Mouse (Mus musculus) kidney, postnatal 36 days (tissue): Measurements from ENCODE around the gene Aldh3b1.
A peak's percentile ranks its signal among the peaks of the same experiment; 100 is the strongest.

Experiments
- DNase-seq, 2 experiments: peaks; one replicate each; pipeline ENCODE4 v3.0.0; 2021 to 2022; ENCODE audit warnings: mixed read lengths in 2 of 2

The Aldh3b1 gene

DNA sequence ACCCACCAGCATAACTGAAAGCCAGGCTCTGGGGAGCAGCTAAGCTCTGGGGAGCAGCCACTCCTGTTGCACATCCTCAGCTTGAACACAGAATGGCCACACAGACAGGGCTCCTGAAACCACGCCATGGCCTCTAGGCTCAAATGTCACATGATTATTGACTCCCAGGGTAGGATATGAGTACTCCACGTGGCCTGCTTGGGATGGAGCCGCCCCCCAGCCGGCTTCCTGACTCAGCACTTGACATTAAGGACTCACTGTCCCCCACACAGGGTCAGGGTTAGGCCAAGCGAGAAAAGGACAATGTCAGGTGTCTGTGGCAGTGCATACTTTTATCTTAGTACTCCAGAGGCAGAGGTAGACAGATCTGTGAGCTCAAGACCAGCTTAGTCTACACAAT lies 19.4 kb downstream of the Aldh3b1 start:
- peak in 1 of 2 experiments; percentile 33 for DNase-seq

DNA sequence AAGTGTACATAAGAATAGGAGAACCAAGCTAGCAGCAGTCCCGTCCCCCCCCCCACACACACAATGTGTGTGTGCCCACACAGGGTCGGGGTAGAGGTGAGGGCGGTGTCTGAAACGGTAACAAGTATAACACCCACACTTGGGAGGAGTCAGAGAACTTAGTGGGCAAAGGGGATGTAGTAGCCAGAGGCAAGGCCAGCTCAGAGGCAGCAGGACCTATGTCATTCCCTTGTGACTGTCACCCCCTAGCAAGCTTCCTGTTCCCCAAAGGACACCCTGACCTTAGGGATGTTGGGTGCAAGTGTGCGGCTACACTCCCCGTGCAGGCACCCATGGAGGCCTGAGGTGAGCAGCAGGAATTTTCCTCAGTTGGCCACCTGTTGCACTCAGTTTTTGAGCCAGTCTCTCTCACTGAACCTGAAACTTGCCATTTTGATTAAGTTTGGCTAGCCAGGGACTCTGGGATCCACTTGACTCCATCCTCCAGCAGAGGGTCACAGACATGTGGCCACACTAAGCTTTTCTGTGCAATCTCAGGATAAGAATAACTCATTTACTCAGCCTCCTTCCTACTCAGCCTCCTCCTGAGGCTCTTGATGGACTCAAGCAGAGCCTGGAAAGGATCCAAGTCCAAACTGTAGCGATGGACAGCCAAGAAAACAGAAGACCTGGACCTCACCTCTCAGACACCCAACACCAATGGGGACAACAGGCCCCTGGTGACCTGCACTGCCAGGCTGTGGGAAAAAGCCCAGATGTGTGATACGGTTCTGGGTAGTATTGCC lies 21.5 kb downstream of the Aldh3b1 start:
- DNase-seq, result no peak

- DNase-seq, result peak; percentile 92 to 93
These were observed 22.5 kb downstream of the Aldh3b1 start, which contains the start of gene Tcirg1 for GRCm38 (mm10) chr19:3906795-3907786. Gene Tcirg1 (minus strand): TSS chr19:3907133.

DNA sequence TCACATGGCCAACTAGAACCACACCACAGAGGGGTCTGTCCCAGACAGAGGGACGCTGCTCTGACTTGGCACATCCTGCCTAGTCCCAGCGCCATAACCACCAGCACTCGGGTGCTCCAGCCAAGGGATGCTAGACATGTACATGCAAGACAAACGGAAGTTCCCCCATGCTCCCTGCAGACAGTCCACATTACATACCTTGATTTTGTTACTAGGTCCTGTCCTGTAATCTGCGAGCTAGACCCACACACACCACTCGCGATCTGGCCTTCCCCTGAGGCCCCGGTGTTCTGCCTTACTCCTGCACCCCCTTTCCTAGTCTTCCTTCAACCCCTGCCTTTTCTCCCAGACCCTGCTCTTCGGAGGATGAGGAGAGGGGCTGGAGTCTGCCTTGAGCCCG lies 23.3 kb downstream of the Aldh3b1 start:
- no peak for DNase-seq

DNA sequence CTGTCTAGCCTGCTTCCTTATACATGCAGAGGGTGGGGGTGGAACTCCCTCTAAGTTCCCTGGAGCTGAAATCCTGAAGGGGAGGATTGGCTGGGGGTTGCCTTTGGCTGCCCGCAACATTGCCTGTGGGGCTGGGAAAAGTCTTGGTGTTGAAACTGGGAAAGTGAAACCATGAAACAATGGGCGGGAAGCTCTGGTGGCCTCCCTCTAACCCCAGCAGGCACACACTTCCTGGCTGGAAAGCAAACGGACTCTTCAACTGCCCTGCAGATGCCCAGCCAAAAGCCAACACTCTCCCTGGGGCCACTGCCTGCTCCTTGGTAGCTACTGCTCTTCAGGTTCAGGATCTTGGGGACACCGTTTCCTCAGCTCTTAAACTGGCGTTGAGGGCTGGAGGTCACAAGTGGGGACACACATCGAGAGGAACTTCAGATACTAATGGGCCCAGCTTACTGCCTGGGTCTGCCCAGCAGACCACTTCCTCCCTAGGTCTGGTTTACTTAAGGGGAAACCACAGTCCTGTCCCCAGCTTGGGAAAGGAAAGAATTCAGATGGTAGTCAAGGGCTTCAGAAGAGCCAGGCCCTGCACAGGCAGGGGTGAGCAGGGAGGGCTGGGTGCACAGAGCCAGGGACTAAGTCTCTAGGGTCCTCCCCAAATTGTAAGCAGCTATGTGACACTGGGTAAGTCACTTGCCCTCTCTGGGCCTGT lies 24.2 kb downstream of the Aldh3b1 start:
- DNase-seq, result peak; percentile 58 to 60

DNA sequence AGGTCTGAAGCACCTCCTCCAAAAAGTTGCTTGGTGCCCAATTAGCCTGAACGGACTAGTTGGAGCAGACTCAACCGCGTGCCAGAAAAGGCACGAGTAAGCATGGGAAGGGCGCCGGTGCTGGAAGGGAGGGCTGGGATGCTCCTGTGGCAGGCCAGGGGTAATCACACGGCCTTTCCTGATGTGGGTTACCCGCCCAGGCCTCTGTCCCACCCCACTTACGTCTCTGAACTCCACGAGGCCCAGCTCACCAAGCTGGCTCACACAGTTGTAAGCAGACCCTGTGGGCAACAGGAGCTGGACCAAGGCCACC lies 25.3 kb downstream of the Aldh3b1 start:
- no peak for DNase-seq

- no peak for DNase-seq
These were observed 25.8 kb downstream of the Aldh3b1 start for GRCm38 (mm10) chr19:3903648-3904362.

DNA sequence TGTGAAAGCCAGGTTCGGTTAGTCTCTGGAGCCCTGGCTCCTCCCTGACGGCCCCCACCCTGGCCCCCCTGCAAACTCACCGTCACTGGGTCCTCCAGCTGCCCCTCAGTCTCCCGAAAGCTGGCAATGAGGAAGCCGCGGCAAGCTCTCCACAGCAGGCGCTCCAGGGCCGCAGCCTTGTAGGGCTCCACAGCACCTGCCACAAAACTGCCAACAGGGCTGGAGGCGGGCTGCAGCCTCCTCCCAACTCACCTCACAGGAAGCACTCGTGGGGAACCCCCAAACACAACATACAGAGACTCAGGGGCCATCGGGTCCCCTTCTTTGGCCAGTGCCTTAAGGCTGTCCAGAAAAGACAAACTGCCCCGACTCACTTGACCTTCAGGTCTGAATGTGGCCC lies 26.6 kb downstream of the Aldh3b1 start:
- no peak for DNase-seq

GRCm38 (mm10) chr19:3899618-3900017 lies 30.0 kb downstream of the Aldh3b1 start:
- no peak for DNase-seq

- DNase-seq, result no peak
These were observed 30.7 kb downstream of the Aldh3b1 start for GRCm38 (mm10) chr19:3898952-3899351.

GRCm38 (mm10) chr19:3897557-3897956 lies 32.1 kb downstream of the Aldh3b1 start:
- DNase-seq, result no peak

DNA sequence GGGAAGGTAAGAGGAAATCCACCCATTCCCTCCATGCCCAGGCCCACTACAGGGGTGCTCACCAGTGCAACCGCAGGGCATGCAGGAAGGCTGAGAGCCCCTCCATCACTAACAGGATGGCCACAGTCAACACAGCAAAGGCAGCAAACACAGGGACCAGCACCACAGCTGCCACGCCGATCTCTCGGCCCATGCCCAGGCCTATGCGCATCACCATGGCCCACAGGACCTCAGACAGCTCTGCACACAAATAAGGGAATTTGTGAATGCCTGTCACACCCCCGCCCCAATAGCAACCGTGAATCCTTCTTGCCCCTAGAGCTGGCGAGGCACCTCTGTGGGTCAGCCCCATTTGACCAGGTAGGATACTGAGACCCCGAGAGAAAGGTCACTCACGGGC lies 33.4 kb downstream of the Aldh3b1 start:
- no peak for DNase-seq

DNA sequence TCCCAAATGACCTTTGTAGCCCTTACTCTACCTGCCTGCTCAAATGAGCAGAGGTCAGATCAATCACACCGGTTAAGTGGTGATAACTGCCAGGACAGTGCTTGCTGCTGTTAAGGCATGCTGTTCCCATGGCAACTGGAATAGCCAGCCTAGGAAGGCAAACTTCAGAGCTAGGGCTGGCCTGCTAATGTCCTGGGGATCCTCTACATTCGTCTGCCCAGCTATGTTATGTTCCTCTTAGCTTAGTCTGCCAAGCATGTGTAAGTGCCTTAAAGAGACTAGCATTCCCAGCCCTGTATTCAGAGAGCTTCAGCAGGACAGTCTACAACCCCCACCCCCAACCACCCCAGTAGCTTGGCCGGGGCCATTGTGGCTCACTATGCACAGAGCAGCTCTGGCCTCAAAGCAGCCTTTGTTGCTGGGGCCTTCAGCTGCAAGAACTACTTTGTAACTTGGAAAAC lies 34.4 kb downstream of the Aldh3b1 start:
- no peak for DNase-seq

DNA sequence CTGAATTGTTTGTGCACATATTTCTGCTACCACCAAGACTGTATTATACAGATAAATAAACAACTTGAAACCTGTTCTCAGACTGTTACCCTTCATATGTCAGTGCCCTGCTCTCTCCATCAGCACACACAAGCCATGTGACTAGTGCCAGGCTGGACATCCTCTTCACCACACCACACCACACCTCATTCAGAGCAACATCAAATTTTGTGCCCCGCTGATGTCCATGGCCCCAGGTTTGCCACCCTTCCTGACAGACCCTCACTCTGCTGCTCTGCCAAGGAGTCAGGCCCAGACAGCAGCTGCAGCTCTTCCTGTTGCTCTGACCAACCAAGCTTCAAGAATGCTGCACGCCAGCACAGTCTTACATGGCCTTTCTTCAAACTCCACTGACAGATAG lies 35.3 kb downstream of the Aldh3b1 start:
- DNase-seq, result no peak

GRCm38 (mm10) chr19:3893545-3894116 lies 36.0 kb downstream of the Aldh3b1 start:
- no peak for DNase-seq

GRCm38 (mm10) chr19:3890181-3890580 lies 39.4 kb downstream of the Aldh3b1 start:
- peak in 1 of 2 experiments; percentile 62 for DNase-seq

DNA sequence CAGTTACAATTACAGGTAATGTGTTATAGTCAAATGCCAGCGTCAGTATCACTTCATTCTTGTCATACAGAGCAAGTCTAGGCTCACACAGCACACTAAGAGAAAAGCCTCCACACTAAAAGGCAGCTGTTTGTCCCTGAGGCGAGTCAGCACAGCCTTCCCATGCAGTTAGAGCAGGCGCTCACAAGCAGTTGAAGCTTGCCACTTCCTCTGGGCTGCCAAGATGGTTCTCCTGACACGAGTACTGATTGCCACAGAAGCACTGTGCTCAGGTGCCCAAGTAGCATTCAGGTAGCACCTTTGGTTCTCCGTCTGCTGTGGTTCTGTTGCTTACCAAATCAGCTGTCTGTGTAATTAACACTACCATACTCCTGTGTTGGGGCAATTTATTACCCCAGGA lies 40.5 kb downstream of the Aldh3b1 start:
- no peak for DNase-seq

- DNase-seq, result no peak
These were observed 45.1 kb downstream of the Aldh3b1 start for GRCm38 (mm10) chr19:3884325-3884990.

- no peak for DNase-seq
These were observed 47.4 kb downstream of the Aldh3b1 start for GRCm38 (mm10) chr19:3882214-3882613.

- DNase-seq, result peak; percentile 55 to 66
These were observed 49.4 kb downstream of the Aldh3b1 start for GRCm38 (mm10) chr19:3880054-3880848.
